Comparison of ENCODE assay signal across 8 mouse cellular contexts in genomic region chr5:34517913-34518312, GRCm38 (mm10). TPM values are rescaled to one million over a fixed set of nuclear protein-coding genes. Genes with fewer than 3 reads are reported as not detected.
DNase-seq lines count a peak whose midpoint lies in the region; ATAC-seq and TF ChIP-seq lines count a peak whose summit lies in the region.

No protein-coding gene starts in this region.

- peaks cover 5% of the 10 kb centered on the region; the same call in 1 of the 2 replicates for H3K4me1 ChIP-seq in neural tube, embryonic 15.5 days
- peaks cover 11 to 26% of the 10 kb centered on the region in 2 experiments for H3K4me1 ChIP-seq in liver, embryonic 14.5 days (replicated peaks; ENCODE audit: control insufficient read depth in 2 of 2, insufficient read depth in 2 of 2, low read length in 1 of 2)

- H3K4me2 ChIP-seq in neural tube, embryonic 15.5 days = no peak overlapping the region
- no peak overlapping the region for H3K4me2 ChIP-seq in liver, embryonic 14.5 days (ENCODE audit: low read depth)

- ATAC-seq in neural tube, embryonic 15.5 days (ENCODE audit: low FRiP score) = no peak
- ATAC-seq in frontal cortex, adult (ENCODE audit: low TSS enrichment) = peak; percentile 36; the same call in 1 of the 2 replicates
- peak; percentile 12; the same call in 1 of the 2 replicates for ATAC-seq in liver, embryonic 14.5 days (ENCODE audit: insufficient read depth)

- no peak for TF ChIP-seq EP300 in liver, embryonic 14.5 days (IDR thresholded peaks at IDR 0.05; ENCODE audit: low read depth)

- TF ChIP-seq CTCF in liver, embryonic 14.5 days (IDR thresholded peaks at IDR 0.05; ENCODE audit: low read depth) = peak; percentile 99

- no peaks in the 10 kb centered on the region for H3K27me3 ChIP-seq in neural tube, embryonic 15.5 days (replicated peaks)
- no peaks in the 10 kb centered on the region for H3K27me3 ChIP-seq in liver, embryonic 14.5 days (ENCODE audit: control insufficient read depth, insufficient read depth, low read length)

- peak; percentile 74 for DNase-seq in neural tube, embryonic 10.5 days (ENCODE audit: extremely low spot score, low spot score)
- peak; percentile 74 for DNase-seq in c-Kit-negative CD71-positive TER-119-positive erythroid progenitor cells, embryonic 14.5 days (ENCODE audit: low read depth, low spot score)
- DNase-seq in kidney, postnatal 25 days = peak; percentile 85 to 92
- DNase-seq in liver, embryonic 14.5 days (ENCODE audit: low read depth in 3 of 3, low spot score in 3 of 3) = peak; percentile 65 to 76 (median 68)
- peak; percentile 85 for DNase-seq in retina, embryonic 14.5 days (ENCODE audit: low spot score)
- DNase-seq in thymus, postnatal 4 days = peak; percentile 95

- no peak overlapping the region for H3K4me3 ChIP-seq in neural tube, embryonic 15.5 days (replicated peaks)
- H3K4me3 ChIP-seq in liver, embryonic 14.5 days (ENCODE audit: insufficient read depth in 1 of 2, low read depth in 2 of 2, low read length in 2 of 2) = no peak overlapping the region

- no peaks in the 10 kb centered on the region for H3K36me3 ChIP-seq in neural tube, embryonic 15.5 days
- no peaks in the 10 kb centered on the region for H3K36me3 ChIP-seq in liver, embryonic 14.5 days (replicated peaks; ENCODE audit: control insufficient read depth, insufficient read depth, low read depth)

- H3K9ac ChIP-seq in neural tube, embryonic 15.5 days (replicated peaks) = no peak overlapping the region
- H3K9ac ChIP-seq in liver, embryonic 14.5 days (replicated peaks) = no peak overlapping the region

- H3K9me3 ChIP-seq in neural tube, embryonic 15.5 days (replicated peaks) = no peaks in the 10 kb centered on the region
- H3K9me3 ChIP-seq in liver, embryonic 14.5 days (ENCODE audit: control insufficient read depth, low read length) = no peaks in the 10 kb centered on the region

- WGBS in neural tube, embryonic 15.5 days = 29% methylated on average over 3 of the region's 3 CpGs
- 15% methylated on average over 3 of the region's 3 CpGs for WGBS in liver, embryonic 14.5 days (ENCODE audit: insufficient replicate concordance)

- no peak overlapping the region for H3K27ac ChIP-seq in neural tube, embryonic 15.5 days (replicated peaks)
- no peak overlapping the region for H3K27ac ChIP-seq in liver, embryonic 14.5 days

RNA-seq across cellular contexts. Expression of gene Tnip2, which starts 4.1 kb away (rescaled TPM):
- polyA plus RNA-seq in neural tube, embryonic 15.5 days (2015; fragmentation: Nextera tagmentation; extraction: Ambion mirVana) = 13.2 and 18.2 TPM in 2 replicates
- 3.0 and 5.0 TPM in 2 replicates for polyA plus RNA-seq in liver, embryonic 14.5 days (2012; rRNA removed)
- polyA plus RNA-seq in liver, embryonic 14.5 days (2014; fragmentation: Nextera tagmentation; extraction: Ambion mirVana) = 3.2 and 4.4 TPM in 2 replicates

RNA-seq across cellular contexts. Expression of gene Sh3bp2, which starts 7.7 kb away (rescaled TPM):
- polyA plus RNA-seq in neural tube, embryonic 15.5 days (2015; fragmentation: Nextera tagmentation; extraction: Ambion mirVana) = 17.9 and 22.6 TPM in 2 replicates
- polyA plus RNA-seq in liver, embryonic 14.5 days (2012; rRNA removed) = 4.6 and 5.2 TPM in 2 replicates
- polyA plus RNA-seq in liver, embryonic 14.5 days (2014; fragmentation: Nextera tagmentation; extraction: Ambion mirVana) = 3.5 and 4.9 TPM in 2 replicates

RNA-seq across cellular contexts. Expression of gene Add1, which starts 55.6 kb away (rescaled TPM):
- polyA plus RNA-seq in neural tube, embryonic 15.5 days (2015; fragmentation: Nextera tagmentation; extraction: Ambion mirVana) = 205 and 222 TPM in 2 replicates
- 106 and 118 TPM in 2 replicates for polyA plus RNA-seq in liver, embryonic 14.5 days (2012; rRNA removed)
- polyA plus RNA-seq in liver, embryonic 14.5 days (2014; fragmentation: Nextera tagmentation; extraction: Ambion mirVana) = 113 and 137 TPM in 2 replicates
